In the genomic region with DNA sequence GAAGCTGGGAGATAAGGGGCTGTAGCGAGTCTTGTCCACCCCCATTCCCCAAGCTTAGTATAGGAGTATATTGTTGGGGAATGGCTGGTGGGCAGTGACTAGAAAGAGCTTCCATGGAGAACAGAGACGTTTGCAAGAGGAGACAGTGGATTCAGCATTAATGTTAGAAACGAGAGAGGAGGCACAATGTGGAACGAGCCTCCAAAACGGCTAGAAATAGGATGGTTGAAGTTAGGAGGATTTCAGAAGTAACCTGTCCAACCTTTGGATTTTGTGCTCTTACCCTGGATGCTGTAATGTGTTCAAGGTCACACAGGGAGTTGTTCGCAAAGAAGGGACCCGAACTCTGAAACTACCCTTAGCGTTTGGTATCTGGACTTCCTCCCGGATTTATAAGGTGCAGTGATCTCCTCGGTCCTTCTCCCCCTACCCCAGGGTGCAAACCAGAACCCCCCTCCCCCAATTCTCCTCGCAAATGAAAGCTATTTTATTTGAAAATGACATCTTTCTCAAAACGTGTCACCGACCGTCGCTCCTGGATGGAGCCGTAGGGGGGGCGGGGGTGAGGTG, we compare ENCODE assay signal across 8 mouse cellular contexts. TPM values are rescaled to one million over a fixed set of nuclear protein-coding genes. Genes with fewer than 3 reads are reported as not detected.
DNase-seq lines count a peak whose midpoint lies in the region; ATAC-seq and TF ChIP-seq lines count a peak whose summit lies in the region.

No protein-coding gene starts in this region.

- no peaks in the 10 kb centered on the region for H3K27me3 ChIP-seq in erythroblast, embryonic 14.5 days (ENCODE audit: control insufficient read depth)
- H3K27me3 ChIP-seq in spleen, adult 2 months (ENCODE audit: control insufficient read depth, insufficient read depth, low read length): no peaks in the 10 kb centered on the region
- H3K27me3 ChIP-seq in limb, embryonic 11.5 days (ENCODE audit: control insufficient read depth, insufficient read depth, low read length): no peaks in the 10 kb centered on the region
- no peaks in the 10 kb centered on the region for H3K27me3 ChIP-seq in small intestine, adult 2 months (ENCODE audit: control insufficient read depth, insufficient read depth, low read length)

- no peak for ATAC-seq in erythroblast, adult 5-6 weeks (replicated peaks; ENCODE audit: low FRiP score, poor library complexity, severe bottlenecking)
- ATAC-seq in limb, embryonic 11.5 days (ENCODE audit: insufficient number of reproducible peaks, low FRiP score, low TSS enrichment, low read depth): no peak

- DNase-seq in spleen, adult 2 months (ENCODE audit: low read depth in 1 of 2, low spot score in 2 of 2): no peak
- no peak for DNase-seq in spleen, adult 12 weeks (ENCODE audit: low spot score)
- no peak for DNase-seq in limb, embryonic 11.5 days (ENCODE audit: low spot score)
- no peak for DNase-seq in right cerebral cortex, postnatal 36 days (ENCODE audit: low spot score in 2 of 2)
- no peak for DNase-seq in kidney, postnatal 4 days

- peak overlapping the region; percentile 70 for H3K4me2 ChIP-seq in limb, embryonic 11.5 days (ENCODE audit: low read depth, severe bottlenecking)

- peak overlapping the region; percentile 84 for H3K4me3 ChIP-seq in erythroblast, embryonic 14.5 days (replicated peaks)
- H3K4me3 ChIP-seq in spleen, adult 2 months (ENCODE audit: extremely low read depth, insufficient read depth, insufficient read length): peak overlapping the region; percentile 76
- peak overlapping the region; percentile 86 for H3K4me3 ChIP-seq in limb, embryonic 11.5 days (ENCODE audit: low read depth, low read length)
- peak overlapping the region; percentile 64 for H3K4me3 ChIP-seq in small intestine, adult 2 months (ENCODE audit: low read depth, low read length)

- peaks cover 82% of the 10 kb centered on the region for H3K4me1 ChIP-seq in erythroblast, embryonic 14.5 days (ENCODE audit: control insufficient read depth)
- peaks cover 11% of the 10 kb centered on the region for H3K4me1 ChIP-seq in spleen, adult 2 months (ENCODE audit: control insufficient read depth, insufficient read depth, insufficient read length)
- peaks cover 41% of the 10 kb centered on the region for H3K4me1 ChIP-seq in limb, embryonic 11.5 days (ENCODE audit: control insufficient read depth, insufficient read depth, low read length)
- peaks cover 27% of the 10 kb centered on the region; the same call in 1 of the 2 replicates for H3K4me1 ChIP-seq in small intestine, adult 2 months (ENCODE audit: control insufficient read depth, insufficient read depth, insufficient read length, low read length)

- H3K36me3 ChIP-seq in erythroblast, embryonic 14.5 days (ENCODE audit: control insufficient read depth): peaks cover 12% of the 10 kb centered on the region
- H3K36me3 ChIP-seq in spleen, adult 2 months (ENCODE audit: control insufficient read depth, insufficient read depth, low read length): no peaks in the 10 kb centered on the region
- no peaks in the 10 kb centered on the region for H3K36me3 ChIP-seq in limb, embryonic 11.5 days (ENCODE audit: control insufficient read depth, insufficient read depth, low read length)
- no peaks in the 10 kb centered on the region for H3K36me3 ChIP-seq in small intestine, adult 2 months (ENCODE audit: control insufficient read depth, insufficient read depth, low read length)

- peak overlapping the region; percentile 18; the same call in 1 of the 2 replicates for H3K9ac ChIP-seq in limb, embryonic 11.5 days (ENCODE audit: low read length)

- 1% methylated on average over 17 of the region's 17 CpGs for WGBS in spleen, adult 2 months
- WGBS in limb, embryonic 11.5 days: under 1% methylated on average over 17 of the region's 17 CpGs
- under 1% methylated on average over 17 of the region's 17 CpGs for WGBS in small intestine, adult 2 months

- no peak overlapping the region for H3K27ac ChIP-seq in spleen, adult 2 months (ENCODE audit: insufficient read depth, low read length)
- H3K27ac ChIP-seq in limb, embryonic 11.5 days (replicated peaks; ENCODE audit: low read depth, low read length): peak overlapping the region; percentile 58
- H3K27ac ChIP-seq in small intestine, adult 2 months (ENCODE audit: insufficient read depth, low read depth, low read length): peak overlapping the region; percentile 64

- no peak for TF ChIP-seq POLR2A in spleen, adult 2 months (IDR thresholded peaks at IDR 0.05; ENCODE audit: low read depth, low read length)
- TF ChIP-seq POLR2A in small intestine, adult 2 months (IDR thresholded peaks at IDR 0.05; ENCODE audit: low read depth, low read length): no peak

- no peaks in the 10 kb centered on the region for H3K9me3 ChIP-seq in erythroblast, embryonic 14.5 days (ENCODE audit: control insufficient read depth, low read length)
- H3K9me3 ChIP-seq in limb, embryonic 11.5 days (ENCODE audit: control insufficient read depth, low read length): no peaks in the 10 kb centered on the region

- no peak for TF ChIP-seq CTCF in spleen, adult 2 months (IDR thresholded peaks at IDR 0.05; ENCODE audit: extremely low read depth, insufficient read depth, insufficient read length, insufficient replicate concordance)
- TF ChIP-seq CTCF in small intestine, adult 2 months (IDR thresholded peaks at IDR 0.05; ENCODE audit: extremely low read depth, insufficient read length, insufficient replicate concordance, low read depth, low read length): no peak

RNA-seq across cellular contexts. Expression of gene Thra, which starts 0.7 kb away (rescaled TPM):
- polyA plus RNA-seq in erythroblast, embryonic 14.5 days (2012): 3.2 TPM in 2 replicates
- 1.9 and 5.0 TPM in 2 replicates for total RNA-seq in erythroblast, adult 5-6 weeks (2015; ENCODE audit: low replicate concordance)
- 4.3 and 8.1 TPM in 2 replicates for total RNA-seq in erythroblast, adult 5-6 weeks (2017; ENCODE audit: low replicate concordance)
- polyA plus RNA-seq in spleen, adult 2 months (2012; rRNA removed): 19.8 and 20.7 TPM in 2 replicates
- polyA plus RNA-seq in limb, embryonic 11.5 days (2014; fragmentation: Nextera tagmentation; extraction: Ambion mirVana): 16.5 and 17.7 TPM in 2 replicates
- 46.5 and 128 TPM in 2 replicates for polyA plus RNA-seq in small intestine, adult 2 months (2012; rRNA removed)

RNA-seq across cellular contexts. Expression of gene Med24, which starts 11.9 kb away (rescaled TPM):
- 13.2 and 14.4 TPM in 2 replicates for polyA plus RNA-seq in erythroblast, embryonic 14.5 days (2012)
- total RNA-seq in erythroblast, adult 5-6 weeks (2015; ENCODE audit: low replicate concordance): 8.8 and 17.3 TPM in 2 replicates
- total RNA-seq in erythroblast, adult 5-6 weeks (2017; ENCODE audit: low replicate concordance): 10.3 and 17.6 TPM in 2 replicates
- polyA plus RNA-seq in spleen, adult 2 months (2012; rRNA removed): 53.6 and 69.1 TPM in 2 replicates
- 68.0 and 69.2 TPM in 2 replicates for polyA plus RNA-seq in limb, embryonic 11.5 days (2014; fragmentation: Nextera tagmentation; extraction: Ambion mirVana)
- 23.8 and 49.5 TPM in 2 replicates for polyA plus RNA-seq in small intestine, adult 2 months (2012; rRNA removed)

RNA-seq across cellular contexts. Expression of gene Nr1d1, which starts 34.0 kb away (rescaled TPM):
- polyA plus RNA-seq in erythroblast, embryonic 14.5 days (2012): 0.22 and 0.29 TPM in 2 replicates
- not detected in 2 replicates for total RNA-seq in erythroblast, adult 5-6 weeks (2015; ENCODE audit: low replicate concordance)
- total RNA-seq in erythroblast, adult 5-6 weeks (2017; ENCODE audit: low replicate concordance): 0.26 and 0.42 TPM in 2 replicates
- polyA plus RNA-seq in spleen, adult 2 months (2012; rRNA removed): 27.7 and 29.0 TPM in 2 replicates
- 1.0 and 1.1 TPM in 2 replicates for polyA plus RNA-seq in limb, embryonic 11.5 days (2014; fragmentation: Nextera tagmentation; extraction: Ambion mirVana)
- 59.8 and 206 TPM in 2 replicates for polyA plus RNA-seq in small intestine, adult 2 months (2012; rRNA removed)

RNA-seq across cellular contexts. Expression of gene Csf3, which starts 40.1 kb away (rescaled TPM):
- not detected in 2 replicates for polyA plus RNA-seq in erythroblast, embryonic 14.5 days (2012)
- not detected in 2 replicates for total RNA-seq in erythroblast, adult 5-6 weeks (2015; ENCODE audit: low replicate concordance)
- not detected in 2 replicates for total RNA-seq in erythroblast, adult 5-6 weeks (2017; ENCODE audit: low replicate concordance)
- 0.07 and 0.27 TPM in 2 replicates for polyA plus RNA-seq in spleen, adult 2 months (2012; rRNA removed)
- 0.11 TPM in 1 of 2 replicates, not detected in the other for polyA plus RNA-seq in limb, embryonic 11.5 days (2014; fragmentation: Nextera tagmentation; extraction: Ambion mirVana)
- 0.10 TPM in 1 of 2 replicates, not detected in the other for polyA plus RNA-seq in small intestine, adult 2 months (2012; rRNA removed)

RNA-seq across cellular contexts. Expression of gene Msl1, which starts 54.2 kb away (rescaled TPM):
- polyA plus RNA-seq in erythroblast, embryonic 14.5 days (2012): 2.7 TPM in 2 replicates
- 30.3 and 42.7 TPM in 2 replicates for total RNA-seq in erythroblast, adult 5-6 weeks (2015; ENCODE audit: low replicate concordance)
- 26.1 and 26.3 TPM in 2 replicates for total RNA-seq in erythroblast, adult 5-6 weeks (2017; ENCODE audit: low replicate concordance)
- 23.3 and 41.2 TPM in 2 replicates for polyA plus RNA-seq in spleen, adult 2 months (2012; rRNA removed)
- 24.6 and 25.6 TPM in 2 replicates for polyA plus RNA-seq in limb, embryonic 11.5 days (2014; fragmentation: Nextera tagmentation; extraction: Ambion mirVana)
- 19.8 and 38.5 TPM in 2 replicates for polyA plus RNA-seq in small intestine, adult 2 months (2012; rRNA removed)

Comparison
In these comparisons a context has a peak if more than half of its experiments do, and no peak if none do; other contexts are left out.
1. RNA of gene Nr1d1, which starts 34.0 kb away (polyA plus RNA-seq): 59.8 to 206 TPM in small intestine, adult 2 months and 27.7 to 29.0 TPM in spleen, adult 2 months; 1.0 to 1.1 TPM in limb, embryonic 11.5 days and 0.22 to 0.29 TPM in erythroblast, embryonic 14.5 days; every median in the first group is over 10 times any median in the second.
2. Peak in every context shown above with its lines, with median percentiles within 50 percentile points of each other: H3K4me3 ChIP-seq.